Mouse (Mus musculus) midbrain, embryonic 10.5 days (tissue): Measurements from ENCODE around the gene Myh10. TPM values are rescaled to one million over a fixed set of nuclear protein-coding genes. Genes with fewer than 3 reads are reported as not detected.
"Not testable (repeated sequence)": the region's sequence is repeated elsewhere in the genome, so short reads cannot be mapped to it uniquely, and the experiment has no call there.

Experiments used
- DNase-seq: peaks from one replicate; pipeline ENCODE4 v3.0.0-alpha.2; 2017; ENCODE audit warnings: low spot score
- H3K27ac ChIP-seq: fragments of 300-500 bp; sonication (generic); replicated peaks from 2 replicates; pipeline ENCODE4 v1.5.1; 2016; ENCODE audit warnings: mild to moderate bottlenecking
- H3K27me3 ChIP-seq: fragments of 300-500 bp; sonication (generic); 2 replicates; pipeline ENCODE4 v1.6.1; 2016; ENCODE audit warnings: low read depth, mild to moderate bottlenecking; ENCODE audit not compliant: poor library complexity, severe bottlenecking
- H3K36me3 ChIP-seq: fragments of 300-500 bp; sonication (generic); 2 replicates; pipeline ENCODE4 v1.6.1; 2016; ENCODE audit warnings: mild to moderate bottlenecking, moderate library complexity
- H3K4me1 ChIP-seq: fragments of 300-500 bp; sonication (generic); 2 replicates; pipeline ENCODE4 v1.6.1; 2016
- H3K4me3 ChIP-seq: fragments of 300-500 bp; sonication (generic); 2 replicates; pipeline ENCODE4 v1.5.1; 2016; ENCODE audit warnings: mild to moderate bottlenecking, moderate library complexity
- H3K9me3 ChIP-seq: fragments of 300-500 bp; sonication (generic); replicated peaks from 2 replicates; pipeline ENCODE4 v1.6.1; 2016; ENCODE audit warnings: mild to moderate bottlenecking
- WGBS: fragments of 180-500 bp; shearing (Covaris S2); methylation state at CpG from one replicate; pipeline ENCODE4 v1.1.7; 2016; 5-methylcytosine and 5-hydroxymethylcytosine counted together
- polyA plus RNA-seq: library from polyadenylated mRNA; unstranded; fragments of >200 nt; fragmentation: Nextera tagmentation; extraction: Ambion mirVana; gene quantifications from 2 replicates; pipeline ENCODE4 v1.2.1, GENCODE M21; 2016

Gene Myh10
- polyA plus RNA-seq, 1 experiment from 2014 or later: 134 TPM

DNA sequence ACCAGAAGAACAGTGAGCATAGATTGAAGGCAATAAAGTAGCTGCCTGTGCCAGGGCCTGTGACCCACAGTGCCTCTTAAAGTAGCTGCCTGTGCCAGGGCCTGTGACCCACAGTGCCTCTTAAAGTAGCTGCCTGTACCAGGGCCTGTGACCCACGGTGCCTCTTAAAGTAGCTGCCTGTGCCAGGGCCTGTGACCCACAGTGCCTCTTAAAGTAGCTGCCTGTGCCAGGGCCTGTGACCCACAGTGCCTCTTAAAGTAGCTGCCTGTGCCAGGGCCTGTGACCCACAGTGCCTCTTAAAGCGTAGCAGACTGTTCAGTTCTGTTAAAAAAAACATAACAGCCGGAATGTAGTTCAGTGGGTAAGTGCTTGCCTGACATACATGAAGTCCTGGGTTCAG, 42.0 kb downstream of the Myh10 start:
- H3K4me1 ChIP-seq, H3K9me3 ChIP-seq, DNase-seq, H3K4me3 ChIP-seq, H3K27me3 ChIP-seq, H3K27ac ChIP-seq: not testable (repeated sequence)
- H3K36me3 ChIP-seq: peaks cover 64% of the 10 kb centered on the region
- WGBS: 94% methylated on average over 3 of the region's 3 CpGs

DNA sequence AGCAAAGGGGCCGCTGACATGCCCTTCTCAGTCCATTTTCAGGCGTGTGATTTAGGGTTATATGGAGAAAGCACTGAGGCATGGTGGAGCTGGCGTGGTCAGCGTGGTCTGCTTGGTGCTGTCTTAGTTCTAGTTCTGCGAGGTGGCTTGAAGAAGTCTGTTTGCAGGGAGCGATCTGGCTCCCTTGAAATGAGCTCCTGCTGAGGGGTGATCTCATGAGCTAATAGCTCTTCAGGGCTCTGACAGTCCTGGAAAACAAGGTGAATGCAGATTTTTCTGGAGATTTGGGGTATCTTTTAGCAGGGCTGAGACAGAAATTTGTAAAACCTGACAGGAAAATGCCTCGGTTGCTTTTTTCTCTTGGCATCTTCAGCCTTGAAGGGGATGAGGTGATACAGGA, 48.1 kb downstream of the Myh10 start:
- WGBS: 96% methylated on average over 7 of the region's 7 CpGs
- Histone ChIP-seq H3K4me1 (no peaks in the 10 kb centered on the region), H3K27me3 (no peaks in the 10 kb centered on the region), H3K4me3 (no peak overlapping the region), H3K36me3 (peaks cover 89% of the 10 kb centered on the region), H3K27ac (no peak overlapping the region), H3K9me3 (no peaks in the 10 kb centered on the region)
- DNase-seq: no peak

DNA sequence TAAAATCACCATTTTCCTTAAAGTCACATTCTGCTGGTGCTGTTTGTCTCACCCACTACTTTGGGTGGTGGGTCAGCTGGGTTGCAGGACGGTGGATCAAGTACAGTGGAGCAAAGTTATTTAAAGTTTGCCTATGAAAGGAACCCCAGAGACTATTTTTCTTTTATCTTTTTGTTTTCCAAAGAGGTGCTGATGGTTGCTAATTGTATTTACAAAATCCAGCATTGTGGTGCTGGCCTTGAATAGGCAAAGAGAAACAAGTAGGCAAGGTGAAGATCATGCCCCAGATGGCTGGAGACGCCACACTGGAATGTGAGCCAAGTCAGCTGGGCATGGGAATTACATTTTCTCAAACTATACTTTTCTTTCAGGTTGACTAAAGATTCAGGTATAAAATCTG, 51.3 kb downstream of the Myh10 start:
- Histone ChIP-seq H3K4me1 (no peaks in the 10 kb centered on the region), H3K27me3 (no peaks in the 10 kb centered on the region), H3K36me3 (peaks cover 90% of the 10 kb centered on the region), H3K27ac (no peak overlapping the region), H3K4me3 (no peak overlapping the region), H3K9me3 (no peaks in the 10 kb centered on the region)
- 83% methylated on average over 2 of the region's 2 CpGs for WGBS
- DNase-seq: no peak

DNA sequence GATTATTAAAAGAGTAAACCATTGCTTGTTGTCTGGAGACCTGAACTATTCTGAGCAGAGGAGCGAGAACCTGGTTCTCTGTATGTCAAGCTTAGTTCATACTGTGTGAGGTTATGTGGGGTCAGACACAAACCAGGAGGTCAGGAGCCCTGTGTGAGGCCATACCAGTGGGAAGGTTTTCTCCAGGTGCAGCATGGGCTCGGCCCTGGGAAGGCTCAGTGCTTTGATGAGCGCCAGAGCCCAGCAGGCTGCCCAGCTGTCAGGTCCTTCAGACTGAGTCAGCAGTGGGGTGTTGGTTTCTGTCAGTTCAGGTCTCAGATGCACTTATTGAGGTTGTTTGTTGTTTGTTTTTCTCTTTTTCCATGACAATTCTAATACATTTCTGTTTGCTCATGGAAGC, 52.8 kb downstream of the Myh10 start:
- H3K4me3 ChIP-seq: no peak overlapping the region
- WGBS: 77% methylated on average over 3 of the region's 3 CpGs
- no peak for DNase-seq
- no peaks in the 10 kb centered on the region for H3K9me3 ChIP-seq
- no peaks in the 10 kb centered on the region for H3K27me3 ChIP-seq
- no peak overlapping the region for H3K27ac ChIP-seq
- peaks cover 92% of the 10 kb centered on the region for H3K36me3 ChIP-seq
- H3K4me1 ChIP-seq: no peaks in the 10 kb centered on the region

DNA sequence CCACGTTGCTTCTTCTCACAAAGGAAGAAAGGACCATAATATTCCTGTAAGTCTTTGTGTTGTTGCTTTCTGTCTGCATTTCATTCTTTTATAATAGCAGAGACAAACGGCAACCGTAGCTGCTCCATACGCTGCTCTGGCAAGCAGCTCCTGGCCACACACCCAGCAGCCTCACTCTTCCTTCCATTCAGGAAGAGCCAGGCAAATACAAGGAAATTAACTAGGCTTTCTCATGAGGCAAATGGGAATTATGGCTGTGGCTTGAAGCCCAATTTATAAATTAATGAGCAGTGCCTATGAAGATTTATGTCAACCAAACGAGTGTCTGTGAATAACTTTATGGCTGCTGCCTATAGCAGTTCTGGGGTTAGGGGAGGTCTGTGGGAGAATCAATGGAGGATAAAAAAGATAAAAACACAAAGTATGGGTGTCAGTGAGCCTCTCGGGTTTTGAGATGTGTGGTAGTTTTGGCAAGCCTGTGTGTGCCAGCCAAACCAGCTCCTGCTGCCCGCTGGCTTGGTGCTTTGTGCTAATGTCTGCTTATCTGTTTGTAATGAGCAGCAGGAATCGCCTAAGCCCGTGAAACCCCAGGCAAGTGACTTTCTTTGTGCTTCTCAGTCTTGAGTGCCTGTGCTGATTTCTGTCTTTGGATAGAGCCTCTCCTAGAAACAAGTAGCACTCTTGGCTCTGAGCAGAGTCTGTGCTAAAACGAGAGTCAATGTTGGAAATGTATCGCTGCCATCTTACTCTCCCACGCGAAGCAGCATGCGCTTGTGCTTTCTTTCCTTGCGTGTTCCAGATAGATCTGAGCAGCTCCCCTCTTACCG, 54.2 kb downstream of the Myh10 start:
- Histone ChIP-seq H3K36me3 (peaks cover 90% of the 10 kb centered on the region), H3K9me3 (no peaks in the 10 kb centered on the region), H3K27ac (no peak overlapping the region), H3K4me3 (no peak overlapping the region), H3K4me1 (no peaks in the 10 kb centered on the region), H3K27me3 (no peaks in the 10 kb centered on the region)
- DNase-seq: no peak
- WGBS: 90% methylated on average over 16 of the region's 16 CpGs

DNA sequence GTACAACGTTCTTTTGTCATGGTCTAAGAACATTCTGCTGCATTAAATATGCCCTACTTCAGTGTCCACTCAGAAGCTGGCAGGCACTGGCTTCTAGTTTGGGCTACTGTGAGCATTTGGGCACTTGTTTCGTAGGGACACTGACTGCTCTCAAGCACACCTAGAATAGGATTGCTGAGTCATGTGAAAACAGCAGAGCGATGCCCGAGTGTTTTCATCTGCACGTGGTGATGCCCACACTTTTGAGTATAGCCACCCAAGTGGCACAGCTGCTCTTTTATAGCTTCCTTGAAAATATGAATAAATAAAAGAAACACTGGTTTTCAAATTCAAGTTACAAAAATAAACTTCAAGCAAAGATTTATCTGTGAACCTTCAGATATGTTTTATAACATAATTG, 56.8 kb downstream of the Myh10 start:
- Histone ChIP-seq H3K9me3 (no peaks in the 10 kb centered on the region), H3K4me1 (no peaks in the 10 kb centered on the region), H3K4me3 (no peak overlapping the region), H3K27me3 (no peaks in the 10 kb centered on the region), H3K36me3 (peaks cover 94% of the 10 kb centered on the region), H3K27ac (no peak overlapping the region)
- no peak for DNase-seq
- 95% methylated on average over 5 of the region's 5 CpGs for WGBS

DNA sequence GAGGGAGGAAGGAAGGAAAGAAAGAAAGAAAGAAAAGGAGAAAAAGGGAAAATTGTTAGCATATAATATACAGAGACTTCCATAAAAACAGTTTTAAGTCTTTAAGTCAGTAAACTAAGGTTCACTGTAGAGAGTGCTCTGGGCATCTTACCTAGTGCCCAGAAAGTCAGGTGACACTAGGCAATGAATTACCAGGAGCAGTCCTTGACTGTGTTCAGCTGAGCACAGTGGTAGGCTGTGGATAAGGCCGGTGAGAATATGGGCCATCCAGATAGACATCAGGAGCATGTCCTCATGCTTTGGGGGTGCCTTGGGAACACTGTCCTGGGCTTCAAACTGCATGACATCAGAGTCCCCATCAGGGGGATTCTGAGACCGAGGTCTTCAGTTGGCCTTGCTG, 58.8 kb downstream of the Myh10 start:
- Histone ChIP-seq H3K9me3 (no peaks in the 10 kb centered on the region), H3K4me3 (no peak overlapping the region), H3K4me1 (peaks cover 14% of the 10 kb centered on the region; the same call in 1 of the 2 replicates), H3K27ac (no peak overlapping the region), H3K36me3 (peaks cover 92% of the 10 kb centered on the region), H3K27me3 (no peaks in the 10 kb centered on the region)
- no peak for DNase-seq
- WGBS: 87% methylated on average over 2 of the region's 2 CpGs

DNA sequence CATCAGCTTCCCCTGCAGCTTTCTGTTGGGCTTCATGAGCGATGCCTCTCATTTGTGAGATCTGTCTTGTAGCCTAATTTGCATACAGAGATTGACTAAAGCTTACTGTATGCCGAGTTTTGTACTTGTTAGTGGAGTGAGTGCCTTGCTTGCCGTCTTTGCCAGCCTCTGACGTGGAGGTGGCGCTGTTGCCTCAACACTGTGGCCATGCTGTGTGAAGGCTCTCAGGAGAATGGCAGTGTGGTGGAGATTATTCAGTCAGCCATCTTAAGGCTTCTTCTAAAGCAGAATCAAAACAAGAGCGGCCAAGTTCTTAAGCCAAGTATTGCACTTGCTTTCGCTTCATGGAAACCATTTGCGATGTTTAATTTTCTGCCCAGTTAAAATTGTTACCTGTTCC, 59.6 kb downstream of the Myh10 start:
- no peak overlapping the region for H3K4me3 ChIP-seq
- peaks cover 14% of the 10 kb centered on the region; the same call in 1 of the 2 replicates for H3K4me1 ChIP-seq
- H3K36me3 ChIP-seq: peaks cover 85% of the 10 kb centered on the region
- WGBS: 84% methylated on average over 8 of the region's 8 CpGs
- no peaks in the 10 kb centered on the region for H3K9me3 ChIP-seq
- H3K27ac ChIP-seq: no peak overlapping the region
- DNase-seq: no peak
- H3K27me3 ChIP-seq: no peaks in the 10 kb centered on the region

DNA sequence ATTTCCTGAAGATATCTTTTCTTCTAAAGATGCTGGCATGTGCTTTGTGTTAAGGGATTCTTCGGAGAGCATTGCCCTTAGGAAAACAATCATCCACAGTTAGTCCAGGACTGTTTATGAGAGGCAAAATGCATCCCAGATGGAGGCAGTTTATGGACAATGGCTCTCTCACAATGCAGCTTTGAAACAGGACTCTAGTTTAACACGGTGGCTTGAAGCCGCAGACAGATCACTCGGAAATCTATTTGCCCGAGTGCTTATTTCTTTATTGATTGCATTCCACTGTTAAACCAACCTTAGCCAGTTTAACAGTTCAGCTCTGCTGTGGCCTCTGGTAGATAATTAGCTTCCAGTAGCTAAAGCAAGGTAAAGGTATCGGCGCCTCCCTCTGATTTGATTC, 62.9 kb downstream of the Myh10 start:
- Histone ChIP-seq H3K36me3 (peaks cover 76% of the 10 kb centered on the region), H3K27me3 (no peaks in the 10 kb centered on the region), H3K9me3 (no peaks in the 10 kb centered on the region), H3K4me3 (no peak overlapping the region), H3K27ac (peak overlapping the region; percentile 10; the same call in 1 of the 2 replicates), H3K4me1 (peaks cover 14% of the 10 kb centered on the region; the same call in 1 of the 2 replicates)
- DNase-seq: no peak
- 65% methylated on average over 7 of the region's 7 CpGs for WGBS

DNA sequence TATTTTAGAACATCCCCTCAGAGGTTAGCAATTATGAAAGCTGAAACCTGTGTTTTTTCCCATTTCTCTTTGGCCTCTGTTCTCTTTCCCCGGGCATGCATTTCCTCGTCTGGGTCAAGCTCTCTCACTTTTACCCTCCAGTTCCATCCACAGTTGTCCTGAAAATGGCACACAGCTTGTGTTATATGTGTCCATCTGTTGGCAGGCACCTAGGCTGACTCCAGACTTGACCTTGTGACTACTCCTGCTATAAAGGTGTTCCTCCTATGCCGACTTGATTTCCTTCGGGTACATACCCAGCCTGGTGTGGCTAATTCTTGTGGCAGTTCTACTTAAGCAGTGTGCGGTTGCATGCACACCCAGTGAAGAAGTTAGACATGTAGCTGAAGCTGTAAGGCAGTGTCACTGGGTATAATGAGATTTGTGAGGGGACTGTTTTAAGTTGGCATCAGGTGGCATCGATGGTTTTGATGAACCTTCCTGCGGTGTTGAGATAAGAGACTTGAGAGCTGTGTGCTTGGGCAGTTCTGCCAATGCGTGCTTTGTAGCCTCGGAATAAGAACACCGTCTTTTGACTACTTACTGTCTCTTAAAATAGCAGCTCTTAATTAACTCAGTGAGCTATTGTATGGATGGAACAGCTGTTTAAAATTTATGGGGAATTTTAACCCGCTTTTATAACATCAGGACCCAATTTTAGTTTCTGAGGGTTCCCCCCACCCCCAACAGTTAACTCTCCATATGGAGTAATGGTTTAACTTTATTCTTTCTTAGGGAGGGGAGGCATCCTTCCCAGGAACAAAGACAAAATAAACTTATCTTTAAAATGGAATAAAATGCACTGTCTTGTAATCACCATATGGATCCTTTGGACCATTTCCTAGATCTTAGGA, 65.3 kb downstream of the Myh10 start:
- Histone ChIP-seq H3K27me3 (no peaks in the 10 kb centered on the region), H3K36me3 (peaks cover 79% of the 10 kb centered on the region), H3K27ac (no peak overlapping the region), H3K4me1 (peaks cover 14% of the 10 kb centered on the region; the same call in 1 of the 2 replicates), H3K9me3 (no peaks in the 10 kb centered on the region), H3K4me3 (no peak overlapping the region)
- DNase-seq: no peak
- 85% methylated on average over 11 of the region's 11 CpGs for WGBS

DNA sequence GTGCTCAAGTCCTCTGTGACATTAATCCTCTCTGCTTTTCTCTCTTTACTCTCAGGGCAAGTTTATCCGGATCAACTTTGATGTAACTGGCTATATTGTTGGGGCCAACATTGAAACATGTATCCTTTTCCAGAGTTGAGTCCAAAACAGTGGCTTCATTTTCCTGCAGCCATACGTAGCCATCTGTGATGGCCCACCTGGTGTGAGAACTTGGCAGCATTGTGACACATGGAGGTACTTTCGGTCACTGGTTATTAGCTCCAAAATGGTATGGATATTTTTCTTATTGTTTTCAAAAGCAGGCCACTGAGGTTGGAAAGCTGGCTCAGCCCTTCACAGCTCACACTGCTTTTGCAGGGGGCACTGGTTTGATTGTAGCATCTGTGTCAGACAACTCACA, 68.3 kb downstream of the Myh10 start:
- Histone ChIP-seq H3K27ac (no peak overlapping the region), H3K36me3 (peaks cover 80% of the 10 kb centered on the region), H3K27me3 (no peaks in the 10 kb centered on the region), H3K4me1 (0 out of 2 replicates have a peak, but pooled peaks cover 3% of the 10 kb centered on the region), H3K9me3 (no peaks in the 10 kb centered on the region), H3K4me3 (no peak overlapping the region)
- 93% methylated on average over 3 of the region's 3 CpGs for WGBS
- no peak for DNase-seq

DNA sequence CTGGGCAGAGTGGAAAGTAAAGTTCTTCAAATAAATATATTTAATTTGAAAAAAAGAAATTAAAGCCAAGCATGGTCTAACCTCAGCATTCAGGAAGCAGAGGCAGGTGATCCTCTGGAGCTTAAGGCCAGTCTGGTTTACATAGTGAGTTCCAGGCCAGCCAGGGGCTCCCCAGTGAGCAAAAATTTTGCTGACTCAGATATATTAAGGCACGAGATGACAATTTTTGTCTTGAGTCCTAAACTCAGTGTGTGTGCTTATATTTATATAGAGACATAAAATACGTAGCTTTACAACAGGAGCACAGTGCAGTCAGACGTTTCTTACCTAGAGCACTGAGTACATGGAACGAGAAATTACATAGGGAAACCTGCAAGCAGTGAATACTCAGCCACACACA, 69.8 kb downstream of the Myh10 start:
- Histone ChIP-seq H3K4me3 (no peak overlapping the region), H3K9me3 (no peaks in the 10 kb centered on the region), H3K4me1 (no peaks in the 10 kb centered on the region), H3K36me3 (peaks cover 92% of the 10 kb centered on the region), H3K27me3 (no peaks in the 10 kb centered on the region), H3K27ac (no peak overlapping the region)
- DNase-seq: no peak
- whole genome bisulfite sequencing: 88% methylated on average over 4 of the region's 4 CpGs

DNA sequence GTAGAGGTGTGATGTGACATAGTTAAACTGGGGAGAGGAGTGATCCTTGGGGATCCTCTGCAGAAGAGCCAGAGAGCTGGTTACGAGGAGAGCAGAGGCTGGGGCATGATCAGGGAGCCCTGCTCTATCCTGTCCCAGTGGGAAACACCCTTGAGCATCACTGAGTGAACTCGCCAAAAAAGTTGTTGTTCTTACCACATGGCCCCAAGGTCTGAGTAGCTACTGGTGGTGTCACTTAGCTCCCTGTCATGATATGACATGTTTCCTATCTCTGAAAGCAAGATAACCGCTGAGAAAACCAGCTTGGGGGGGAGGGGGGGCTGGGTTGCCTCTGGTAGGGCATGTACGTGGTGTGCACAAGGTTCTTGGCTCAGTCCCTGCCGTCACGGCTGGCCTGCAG, 70.3 kb downstream of the Myh10 start:
- Histone ChIP-seq H3K36me3 (peaks cover 92% of the 10 kb centered on the region), H3K9me3 (no peaks in the 10 kb centered on the region)

More for the DNA sequence above, 70.3 kb downstream of the Myh10 start:
- no peak overlapping the region for H3K27ac ChIP-seq
- 89% methylated on average over 6 of the region's 6 CpGs for WGBS
- H3K27me3 ChIP-seq: no peaks in the 10 kb centered on the region
- no peaks in the 10 kb centered on the region for H3K4me1 ChIP-seq
- DNase-seq: no peak
- H3K4me3 ChIP-seq: no peak overlapping the region
